Comparison of ENCODE assay signal across 9 mouse cellular contexts in genomic region chr1:151236141-151236930, GRCm38 (mm10). TPM values are rescaled to one million over a fixed set of nuclear protein-coding genes. Genes with fewer than 3 reads are reported as not detected.
A peak's percentile ranks its signal among the peaks of the same experiment; 100 is the strongest.
DNase-seq lines count a peak whose midpoint lies in the region; ATAC-seq and TF ChIP-seq lines count a peak whose summit lies in the region.
"Had no signal": no experiment of that assay in that cellular context is flagged by ENCODE, and none has a peak within 500 bp of the region (broad histone marks: within the 10 kb centered on the region; RNA-seq: fewer than 3 reads in every experiment).

No protein-coding gene starts in this region.

- no peak for TF ChIP-seq CTCF in kidney, adult 2 months (conservative IDR thresholded peaks at IDR 0.05; ENCODE audit: insufficient read depth, insufficient read length, low read depth, low read length)

- no peak overlapping the region for H3K4me3 ChIP-seq in heart, embryonic 15.5 days
- no peak overlapping the region for H3K4me3 ChIP-seq in lung, embryonic 16.5 days (ENCODE audit: low read length)
- no peak overlapping the region for H3K4me3 ChIP-seq in kidney, adult 2 months (ENCODE audit: insufficient read depth, low read depth, low read length)
- H3K4me3 ChIP-seq: midbrain, embryonic 12.5 days had no signal

- no peak for TF ChIP-seq POLR2A in kidney, adult 2 months (IDR thresholded peaks at IDR 0.05; ENCODE audit: low read depth, low read length)

- H3K27me3 ChIP-seq in heart, embryonic 15.5 days, result no peaks in the 10 kb centered on the region
- no peaks in the 10 kb centered on the region for H3K27me3 ChIP-seq in lung, embryonic 16.5 days (ENCODE audit: control insufficient read depth, insufficient read depth, low read depth, low read length)
- H3K27me3 ChIP-seq in kidney, adult 2 months (replicated peaks; ENCODE audit: control insufficient read depth, insufficient read depth, low read length), result no peaks in the 10 kb centered on the region
- H3K27me3 ChIP-seq: midbrain, embryonic 12.5 days had no signal

- H3K4me1 ChIP-seq in heart, embryonic 15.5 days (replicated peaks), result peaks cover 18% of the 10 kb centered on the region
- peaks cover 13% of the 10 kb centered on the region; the same call in 1 of the 2 replicates for H3K4me1 ChIP-seq in lung, embryonic 16.5 days (replicated peaks; ENCODE audit: control insufficient read depth, insufficient read depth, low read length)
- peaks cover 13% of the 10 kb centered on the region; the same call in 1 of the 2 replicates for H3K4me1 ChIP-seq in kidney, adult 2 months (ENCODE audit: control insufficient read depth, insufficient read depth, low read length)

- DNase-seq in layer of hippocampus, adult 11-12 months (ENCODE audit: low spot score), result peak; percentile 53
- no peak for DNase-seq in layer of hippocampus, postnatal 25 days (ENCODE audit: extremely low spot score in 1 of 2, low spot score in 1 of 2)
- no peak for DNase-seq in kidney, adult 2 months
- no peak for DNase-seq in liver
- no peak for DNase-seq in urinary bladder, postnatal 25 days (ENCODE audit: low spot score)

- H3K9me3 ChIP-seq in heart, embryonic 15.5 days (replicated peaks), result no peaks in the 10 kb centered on the region
- peaks cover 5% of the 10 kb centered on the region; the same call in 1 of the 2 replicates for H3K9me3 ChIP-seq in lung, embryonic 16.5 days (ENCODE audit: control insufficient read depth, low read length)
- H3K9me3 ChIP-seq: midbrain, embryonic 12.5 days had no signal

- H3K4me2 ChIP-seq in heart, embryonic 15.5 days, result no peak overlapping the region
- no peak overlapping the region for H3K4me2 ChIP-seq in lung, embryonic 16.5 days (ENCODE audit: low read depth, low read length)
- H3K4me2 ChIP-seq: midbrain, embryonic 12.5 days had no signal

- peak; percentile 80 for ATAC-seq in common myeloid progenitor, adult 5-6 weeks (replicated peaks; ENCODE audit: low read depth, poor library complexity, severe bottlenecking)
- ATAC-seq in heart, embryonic 15.5 days (replicated peaks; ENCODE audit: insufficient number of reproducible peaks, insufficient read depth, low FRiP score, low read depth), result peak; percentile 81
- ATAC-seq in lung, embryonic 16.5 days (ENCODE audit: low read depth), result peak; percentile 53

- H3K9ac ChIP-seq in heart, embryonic 15.5 days, result no peak overlapping the region
- no peak overlapping the region for H3K9ac ChIP-seq in lung, embryonic 16.5 days (ENCODE audit: low read length)
- H3K9ac ChIP-seq: midbrain, embryonic 12.5 days had no signal

- peak overlapping the region; percentile 68 for H3K27ac ChIP-seq in heart, embryonic 15.5 days
- H3K27ac ChIP-seq in lung, embryonic 16.5 days (ENCODE audit: low read length), result peak overlapping the region; percentile 57
- H3K27ac ChIP-seq in kidney, adult 2 months (ENCODE audit: insufficient read depth, low read depth, low read length), result no peak overlapping the region
- H3K27ac ChIP-seq: midbrain, embryonic 12.5 days had no signal

- H3K36me3 ChIP-seq in heart, embryonic 15.5 days, result no peaks in the 10 kb centered on the region
- H3K36me3 ChIP-seq in lung, embryonic 16.5 days (ENCODE audit: control insufficient read depth, insufficient read depth, low read length), result no peaks in the 10 kb centered on the region
- H3K36me3 ChIP-seq in kidney, adult 2 months (ENCODE audit: control insufficient read depth, insufficient read depth, low read length), result no peaks in the 10 kb centered on the region
- H3K36me3 ChIP-seq: midbrain, embryonic 12.5 days had no signal

- WGBS in heart, embryonic 15.5 days, result 57% methylated on average over 13 of the region's 13 CpGs
- 53% methylated on average over 13 of the region's 13 CpGs for WGBS in lung, embryonic 16.5 days
- 62% methylated on average over 13 of the region's 13 CpGs for WGBS in kidney, adult 2 months

RNA-seq across cellular contexts. Expression of gene Gm47996, which starts 26.4 kb away (rescaled TPM):
- total RNA-seq in layer of hippocampus, postnatal 25 days (2021), result not detected
- total RNA-seq in common myeloid progenitor, adult 5-6 weeks (2017), result 1.6 and 4.8 TPM in 2 replicates
- not detected in 2 replicates for polyA plus RNA-seq in heart, embryonic 15.5 days (2015; fragmentation: Nextera tagmentation; extraction: Ambion mirVana)
- polyA plus RNA-seq in lung, embryonic 16.5 days (2015; fragmentation: Nextera tagmentation; extraction: Ambion mirVana), result not detected in 2 replicates
- not detected in 2 replicates for polyA plus RNA-seq in kidney, adult 2 months (2012; rRNA removed)

RNA-seq across cellular contexts. Expression of gene 3110040M04Rik, which starts 32.4 kb away (rescaled TPM):
- not detected for total RNA-seq in layer of hippocampus, postnatal 25 days (2021)
- not detected in 2 replicates for total RNA-seq in common myeloid progenitor, adult 5-6 weeks (2017)
- not detected in 2 replicates for polyA plus RNA-seq in heart, embryonic 15.5 days (2015; fragmentation: Nextera tagmentation; extraction: Ambion mirVana)
- polyA plus RNA-seq in lung, embryonic 16.5 days (2015; fragmentation: Nextera tagmentation; extraction: Ambion mirVana), result not detected in 2 replicates
- polyA plus RNA-seq in kidney, adult 2 months (2012; rRNA removed), result 0.13 and 0.19 TPM in 2 replicates
- polyA plus RNA-seq: midbrain, embryonic 12.5 days had no signal

RNA-seq across cellular contexts. Expression of gene Gm47995, which starts 38.1 kb away (rescaled TPM):
- not detected for total RNA-seq in layer of hippocampus, postnatal 25 days (2021)
- total RNA-seq in common myeloid progenitor, adult 5-6 weeks (2017), result not detected in 2 replicates
- polyA plus RNA-seq in heart, embryonic 15.5 days (2015; fragmentation: Nextera tagmentation; extraction: Ambion mirVana), result not detected in 2 replicates
- not detected in 2 replicates for polyA plus RNA-seq in lung, embryonic 16.5 days (2015; fragmentation: Nextera tagmentation; extraction: Ambion mirVana)
- not detected in 2 replicates for polyA plus RNA-seq in kidney, adult 2 months (2012; rRNA removed)
- polyA plus RNA-seq: midbrain, embryonic 12.5 days had no signal

RNA-seq across cellular contexts. Expression of gene Gm8947, which starts 44.2 kb away (rescaled TPM):
- not detected for total RNA-seq in layer of hippocampus, postnatal 25 days (2021)
- not detected in 2 replicates for total RNA-seq in common myeloid progenitor, adult 5-6 weeks (2017)
- not detected in 2 replicates for polyA plus RNA-seq in heart, embryonic 15.5 days (2015; fragmentation: Nextera tagmentation; extraction: Ambion mirVana)
- not detected in 2 replicates for polyA plus RNA-seq in lung, embryonic 16.5 days (2015; fragmentation: Nextera tagmentation; extraction: Ambion mirVana)
- 0.31 and 0.54 TPM in 2 replicates for polyA plus RNA-seq in kidney, adult 2 months (2012; rRNA removed)
- polyA plus RNA-seq: midbrain, embryonic 12.5 days had no signal

RNA-seq across cellular contexts. Expression of gene Gm47985, which starts 54.0 kb away (rescaled TPM):
- not detected for total RNA-seq in layer of hippocampus, postnatal 25 days (2021)
- 0.69 TPM in 1 of 2 replicates, not detected in the other for total RNA-seq in common myeloid progenitor, adult 5-6 weeks (2017)
- 0.09 TPM in 1 of 2 replicates, not detected in the other for polyA plus RNA-seq in heart, embryonic 15.5 days (2015; fragmentation: Nextera tagmentation; extraction: Ambion mirVana)
- 0.11 TPM in 1 of 2 replicates, not detected in the other for polyA plus RNA-seq in lung, embryonic 16.5 days (2015; fragmentation: Nextera tagmentation; extraction: Ambion mirVana)
- polyA plus RNA-seq in kidney, adult 2 months (2012; rRNA removed), result not detected in 2 replicates
